Mouse (Mus musculus) heart, embryonic 16.5 days (tissue): ENCODE data around the gene Lsm14a. TPM values are rescaled to one million over a fixed set of nuclear protein-coding genes. Genes with fewer than 3 reads are reported as not detected.

Source experiments
- ATAC-seq: fragments of 200-750 bp; cut with Nextera tagmentation; replicated peaks from 2 replicates; pipeline ENCODE4 v1.8.0; 2017; ENCODE audit warnings: moderate number of reproducible peaks; ENCODE audit not compliant: insufficient read depth, low FRiP score; ENCODE audit errors: extremely low read depth
- H3K27ac ChIP-seq: fragments of 300-500 bp; sonication (generic); 2 replicates; pipeline ENCODE4 v1.5.1; 2014; ENCODE audit warnings: mild to moderate bottlenecking, low read length, control low read depth, moderate library complexity
- H3K27me3 ChIP-seq: fragments of 300-500 bp; sonication (generic); 2 replicates; pipeline ENCODE4 v1.6.1; 2014; ENCODE audit warnings: low read length, mixed read lengths; ENCODE audit not compliant: control insufficient read depth, insufficient read depth
- H3K36me3 ChIP-seq: fragments of 300-500 bp; sonication (generic); 2 replicates; pipeline ENCODE4 v1.6.1; 2014; ENCODE audit not compliant: control insufficient read depth, insufficient read depth
- H3K4me1 ChIP-seq: fragments of 300-500 bp; sonication (generic); 2 replicates; pipeline ENCODE4 v1.6.1; 2014; ENCODE audit warnings: low read length, mixed read lengths; ENCODE audit not compliant: control insufficient read depth, insufficient read depth
- H3K4me2 ChIP-seq: fragments of 300-500 bp; sonication (generic); 2 replicates; pipeline ENCODE4 v1.6.1; 2014; ENCODE audit warnings: low read depth, mild to moderate bottlenecking, control low read depth, low read length
- H3K4me3 ChIP-seq: fragments of 300-500 bp; sonication (generic); 2 replicates; pipeline ENCODE4 v1.5.1; 2014; ENCODE audit warnings: mild to moderate bottlenecking, control low read depth, low read length
- H3K9ac ChIP-seq: fragments of 300-500 bp; sonication (generic); 2 replicates; pipeline ENCODE4 v1.6.1; 2014; ENCODE audit warnings: low read length, control low read depth
- H3K9me3 ChIP-seq: fragments of 300-500 bp; sonication (generic); replicated peaks from 2 replicates; pipeline ENCODE4 v1.6.1; 2016; ENCODE audit warnings: low read length; ENCODE audit not compliant: control insufficient read depth
- WGBS: fragments of 180-500 bp; shearing (Covaris S2); extraction: QIAGEN DNeasy Blood & Tissue Kit; methylation state at CpG from one replicate; pipeline ENCODE4 v1.1.7; 2014; 5-methylcytosine and 5-hydroxymethylcytosine counted together
- polyA plus RNA-seq: library from polyadenylated mRNA; unstranded; fragments of >200 nt; fragmentation: Nextera tagmentation; extraction: Ambion mirVana; gene quantifications from 2 replicates; pipeline ENCODE4 v1.2.1, GENCODE M21; 2015

The Lsm14a gene
- polyA plus RNA-seq, 1 experiment from 2014 or later = 67.6 TPM

- peak overlapping the region; percentile 97 for H3K27ac ChIP-seq
- no peak for ATAC-seq
- H3K4me1 ChIP-seq = peaks cover 38% of the 10 kb centered on the region
- peak overlapping the region; percentile 90 for H3K4me3 ChIP-seq
- H3K9me3 ChIP-seq = no peaks in the 10 kb centered on the region
- no peaks in the 10 kb centered on the region for H3K27me3 ChIP-seq
- H3K36me3 ChIP-seq = no peaks in the 10 kb centered on the region
- peak overlapping the region; percentile 93 for H3K4me2 ChIP-seq
- H3K9ac ChIP-seq = peak overlapping the region; percentile 99
- 1% methylated on average over 5 of the region's 5 CpGs for WGBS
These were observed 5.2 kb downstream of the Lsm14a start for GRCm38 (mm10) chr7:34387784-34388444.

- H3K4me3 ChIP-seq = no peak overlapping the region
- H3K4me1 ChIP-seq = peaks cover 58% of the 10 kb centered on the region
- no peak overlapping the region for H3K27ac ChIP-seq
- 44% methylated on average over 1 of the region's 1 CpGs for WGBS
- no peak overlapping the region for H3K4me2 ChIP-seq
- no peaks in the 10 kb centered on the region for H3K9me3 ChIP-seq
- no peaks in the 10 kb centered on the region for H3K36me3 ChIP-seq
- H3K27me3 ChIP-seq = no peaks in the 10 kb centered on the region
- no peak for ATAC-seq
- no peak overlapping the region for H3K9ac ChIP-seq
These were observed 10.3 kb downstream of the Lsm14a start for GRCm38 (mm10) chr7:34382803-34383202.

GRCm38 (mm10) chr7:34381733-34382132, 11.4 kb downstream of the Lsm14a start:
- H3K27me3 ChIP-seq = no peaks in the 10 kb centered on the region
- peaks cover 50% of the 10 kb centered on the region for H3K4me1 ChIP-seq
- no peak overlapping the region for H3K9ac ChIP-seq
- no peak overlapping the region for H3K4me3 ChIP-seq
- ATAC-seq = no peak
- WGBS = 77% methylated on average over 5 of the region's 5 CpGs
- no peaks in the 10 kb centered on the region for H3K36me3 ChIP-seq
- H3K9me3 ChIP-seq = no peaks in the 10 kb centered on the region
- no peak overlapping the region for H3K4me2 ChIP-seq
- no peak overlapping the region for H3K27ac ChIP-seq

- ATAC-seq = no peak
- no peak overlapping the region for H3K27ac ChIP-seq
- H3K4me3 ChIP-seq = no peak overlapping the region
- H3K4me1 ChIP-seq = peaks cover 41% of the 10 kb centered on the region
- no peaks in the 10 kb centered on the region for H3K27me3 ChIP-seq
- no peak overlapping the region for H3K4me2 ChIP-seq
- WGBS = 89% methylated on average over 3 of the region's 3 CpGs
- no peak overlapping the region for H3K9ac ChIP-seq
- H3K36me3 ChIP-seq = no peaks in the 10 kb centered on the region
- H3K9me3 ChIP-seq = no peaks in the 10 kb centered on the region
These were observed 12.8 kb downstream of the Lsm14a start for GRCm38 (mm10) chr7:34380311-34380710.

GRCm38 (mm10) chr7:34373906-34374305, 19.2 kb downstream of the Lsm14a start:
- Histone ChIP-seq H3K4me2 (no peak overlapping the region), H3K36me3 (peaks cover 29% of the 10 kb centered on the region), H3K27me3 (no peaks in the 10 kb centered on the region), H3K9me3 (no peaks in the 10 kb centered on the region), H3K27ac (no peak overlapping the region), H3K4me3 (no peak overlapping the region), H3K9ac (no peak overlapping the region), H3K4me1 (peaks cover 13% of the 10 kb centered on the region)
- ATAC-seq = no peak
- WGBS = 74% methylated on average over 1 of the region's 1 CpGs

GRCm38 (mm10) chr7:34355629-34356028, 37.5 kb downstream of the Lsm14a start:
- H3K4me3 ChIP-seq = no peak overlapping the region
- H3K4me2 ChIP-seq = no peak overlapping the region
- no peaks in the 10 kb centered on the region for H3K9me3 ChIP-seq
- no peak overlapping the region for H3K9ac ChIP-seq
- no peak for ATAC-seq
- no peak overlapping the region for H3K27ac ChIP-seq
- 85% methylated on average over 4 of the region's 4 CpGs for WGBS
- H3K4me1 ChIP-seq = no peaks in the 10 kb centered on the region
- H3K27me3 ChIP-seq = no peaks in the 10 kb centered on the region
- H3K36me3 ChIP-seq = peaks cover 31% of the 10 kb centered on the region

GRCm38 (mm10) chr7:34351997-34352396, 41.1 kb downstream of the Lsm14a start:
- Histone ChIP-seq H3K27me3 (no peaks in the 10 kb centered on the region), H3K27ac (no peak overlapping the region), H3K4me3 (no peak overlapping the region), H3K9ac (no peak overlapping the region), H3K9me3 (no peaks in the 10 kb centered on the region), H3K36me3 (peaks cover 49% of the 10 kb centered on the region), H3K4me2 (no peak overlapping the region), H3K4me1 (no peaks in the 10 kb centered on the region)
- no peak for ATAC-seq
- WGBS = 88% methylated on average over 1 of the region's 1 CpGs

GRCm38 (mm10) chr7:34350166-34350565, 42.9 kb downstream of the Lsm14a start:
- Histone ChIP-seq H3K9ac (no peak overlapping the region), H3K4me2 (no peak overlapping the region), H3K4me3 (no peak overlapping the region), H3K9me3 (no peaks in the 10 kb centered on the region), H3K27ac (no peak overlapping the region), H3K27me3 (no peaks in the 10 kb centered on the region), H3K36me3 (peaks cover 52% of the 10 kb centered on the region), H3K4me1 (no peaks in the 10 kb centered on the region)
- no peak for ATAC-seq
- WGBS = 71% methylated on average over 5 of the region's 5 CpGs

- no peak overlapping the region for H3K27ac ChIP-seq
- WGBS = 86% methylated on average over 1 of the region's 1 CpGs
- no peak overlapping the region for H3K4me2 ChIP-seq
- H3K4me1 ChIP-seq = no peaks in the 10 kb centered on the region
- no peak overlapping the region for H3K9ac ChIP-seq
- H3K36me3 ChIP-seq = peaks cover 62% of the 10 kb centered on the region
- ATAC-seq = no peak
- no peaks in the 10 kb centered on the region for H3K9me3 ChIP-seq
- H3K4me3 ChIP-seq = no peak overlapping the region
- H3K27me3 ChIP-seq = no peaks in the 10 kb centered on the region
These were observed 45.1 kb downstream of the Lsm14a start for GRCm38 (mm10) chr7:34348011-34348410.
